Mouse (Mus musculus) testis, adult 2 months (tissue): ENCODE results near the gene Gm26602.

Source experiments
- CTCF ChIP-seq: fragments of 200-500 bp; IDR thresholded peaks from 2 replicates; pipeline ENCODE4 v1.5.1; 2012; ENCODE audit warnings: low read depth, mild to moderate bottlenecking, inconsistent platforms, low read length, moderate library complexity; ENCODE audit not compliant: control insufficient read depth, insufficient read depth, insufficient replicate concordance
- POLR2A ChIP-seq: fragments of 200-500 bp; IDR thresholded peaks from 2 replicates; pipeline ENCODE4 v1.6.1; 2012; ENCODE audit warnings: low read depth, mild to moderate bottlenecking, inconsistent platforms, low read length, moderate library complexity; ENCODE audit not compliant: control insufficient read depth

GRCm38 (mm10) chr10:79865801-79866295 is 44.8 kb upstream of the Gm26602 start:
- TF ChIP-seq CTCF (0 out of 2 replicates have a peak, but pooled peaks have one; percentile 3), POLR2A (no peak)
